Mouse (Mus musculus): ENCODE data around the gene Fam160a1.

Fam160a1 gene

DNA sequence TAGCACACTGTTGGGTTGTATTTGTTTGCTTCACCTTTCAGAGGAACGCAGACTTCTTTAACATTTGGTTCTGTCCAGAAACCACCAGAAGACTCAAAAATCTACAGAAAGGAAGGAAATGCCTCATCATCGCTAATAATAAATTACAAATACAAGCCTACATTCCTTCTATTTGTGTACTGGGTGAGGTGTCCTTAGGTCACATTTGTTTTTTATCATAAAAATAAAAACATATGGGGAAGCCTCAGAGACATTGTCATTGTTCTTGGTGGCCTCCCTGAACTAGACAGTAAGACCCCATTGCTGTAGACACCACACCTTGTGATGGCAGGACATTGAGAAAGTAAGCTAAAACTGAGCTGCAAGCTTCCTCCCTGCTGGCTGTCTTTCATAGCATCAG is at the start of gene Fam160a1:
Gene Fam160a1 (minus strand): TSS at position 101 of the 400 bp plus-strand sequence.
- DNase-seq (ENCODE audit: low spot score in 2 of 2): no peak

DNA sequence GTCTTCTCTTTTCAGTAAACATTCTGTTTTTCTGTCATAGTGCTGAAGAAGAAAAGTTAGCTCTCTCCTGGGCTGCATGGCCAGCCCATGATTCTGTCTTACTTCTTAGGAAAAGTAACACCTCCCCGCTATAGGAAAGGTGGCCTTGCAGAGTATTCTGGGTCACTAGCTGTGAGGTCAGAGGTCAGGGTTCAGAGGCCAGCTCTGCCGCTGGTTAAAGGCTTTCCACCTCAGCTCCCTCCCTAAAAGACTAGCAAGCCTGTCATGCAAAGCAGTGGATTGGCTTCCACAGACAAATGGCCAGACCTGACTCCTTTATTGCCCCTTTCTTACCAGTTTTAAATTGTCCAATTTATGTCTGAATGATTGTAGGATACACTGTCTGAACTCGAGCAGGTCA is 46.9 kb upstream of the Fam160a1 start:
- no peak for DNase-seq (ENCODE audit: low spot score in 2 of 2)

- DNase-seq (ENCODE audit: low spot score in 2 of 2): no peak
These were observed 45.8 kb upstream of the Fam160a1 start for GRCm38 (mm10) chr3:85862886-85863285.

- DNase-seq (ENCODE audit: low spot score in 2 of 2): no peak
These were observed 43.9 kb upstream of the Fam160a1 start for GRCm38 (mm10) chr3:85860996-85861395.

GRCm38 (mm10) chr3:85859311-85859710 is 42.2 kb upstream of the Fam160a1 start:
- DNase-seq (ENCODE audit: low spot score in 2 of 2): no peak

GRCm38 (mm10) chr3:85858140-85859135 is 41.3 kb upstream of the Fam160a1 start:
- DNase-seq (ENCODE audit: low spot score in 2 of 2): no peak

- no peak for DNase-seq (ENCODE audit: low spot score in 2 of 2)
These were observed 40.0 kb upstream of the Fam160a1 start for GRCm38 (mm10) chr3:85857083-85857482.

DNA sequence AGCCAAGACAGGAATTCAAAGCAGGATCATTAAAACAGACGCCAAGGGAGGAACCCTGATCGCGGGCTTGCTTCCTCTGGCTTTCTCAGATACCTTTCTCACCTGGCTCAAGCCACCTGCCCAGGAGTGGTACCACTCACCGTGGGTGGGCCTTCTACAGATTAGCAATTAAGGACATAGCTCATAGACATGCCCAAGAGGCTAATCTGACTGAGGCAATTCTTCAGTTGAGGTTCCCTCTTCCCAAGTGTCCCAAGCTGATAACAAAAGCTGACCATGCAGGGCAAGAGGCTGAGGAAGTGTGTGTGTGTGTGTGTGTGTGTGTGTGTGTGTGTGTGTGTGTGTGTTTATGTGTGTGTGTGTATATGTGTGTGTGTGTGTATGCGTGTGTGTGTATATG is 38.9 kb upstream of the Fam160a1 start:
- DNase-seq (ENCODE audit: low spot score in 2 of 2): no peak

DNA sequence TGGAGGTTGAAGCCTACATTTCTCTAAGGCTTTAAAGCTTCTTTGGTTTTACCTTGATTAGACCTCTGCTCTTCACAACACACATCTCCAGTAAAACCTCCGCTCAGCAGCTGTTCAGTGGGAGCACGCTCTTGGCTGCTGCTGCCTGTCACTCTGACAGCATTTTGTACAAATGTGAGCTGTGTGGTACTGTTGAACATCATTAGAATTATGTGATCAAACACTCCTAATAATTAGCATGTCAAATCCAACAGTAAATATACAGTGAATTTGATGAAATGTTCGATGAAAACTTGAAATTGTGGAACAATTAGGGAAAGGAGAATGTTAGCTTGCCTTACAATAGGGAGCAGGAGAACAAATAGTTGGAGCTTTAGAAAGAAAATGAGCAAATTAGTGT is 38.0 kb upstream of the Fam160a1 start:
- DNase-seq (ENCODE audit: low spot score in 2 of 2): no peak

DNA sequence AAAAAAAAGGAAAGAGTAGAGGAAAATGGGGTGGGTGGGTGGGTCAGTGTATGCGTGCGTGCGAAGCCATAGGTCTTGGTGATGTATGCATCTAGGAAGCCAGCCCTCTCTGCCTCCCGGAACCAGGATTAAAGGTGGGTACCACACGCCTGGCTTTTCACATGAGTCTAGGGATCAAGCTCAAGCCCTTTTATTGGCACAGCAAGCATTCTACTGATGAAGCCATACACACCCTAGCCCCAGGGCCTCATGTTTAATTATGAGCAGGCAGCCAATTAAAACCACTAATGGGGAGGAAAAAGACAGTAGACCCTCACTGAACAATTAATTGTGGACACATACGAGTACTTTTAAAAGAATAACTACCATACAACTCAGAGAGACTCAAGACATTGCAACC is 37.1 kb upstream of the Fam160a1 start:
- DNase-seq (ENCODE audit: low spot score in 2 of 2): no peak

DNA sequence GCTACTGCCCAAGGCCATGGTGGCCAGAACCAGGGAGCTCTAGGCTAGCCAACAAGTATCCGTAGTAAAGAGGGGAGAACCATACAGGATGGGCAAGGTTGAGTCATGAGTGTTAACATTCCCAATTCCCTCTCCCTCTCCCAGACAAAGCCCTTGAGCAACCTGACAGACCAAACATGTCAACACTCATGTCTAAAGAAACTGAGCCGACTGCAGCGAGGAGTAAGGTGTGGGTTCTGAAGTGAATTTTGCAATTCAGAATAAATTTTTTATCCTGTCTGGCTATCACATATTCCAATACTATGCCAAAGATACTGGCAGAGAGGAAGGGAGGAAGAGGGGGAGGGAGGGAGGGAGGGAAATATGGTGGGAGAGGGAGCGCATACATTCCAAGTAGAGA is 36.6 kb upstream of the Fam160a1 start:
- no peak for DNase-seq (ENCODE audit: low spot score in 2 of 2)

GRCm38 (mm10) chr3:85850079-85850478 is 33.0 kb upstream of the Fam160a1 start:
- no peak for DNase-seq (ENCODE audit: low spot score in 2 of 2)

- no peak for DNase-seq (ENCODE audit: low spot score in 2 of 2)
These were observed 29.2 kb upstream of the Fam160a1 start for GRCm38 (mm10) chr3:85846316-85846715.

- DNase-seq (ENCODE audit: low spot score in 2 of 2): no peak
These were observed 28.2 kb upstream of the Fam160a1 start for GRCm38 (mm10) chr3:85845341-85845740.

GRCm38 (mm10) chr3:85842881-85843218 is 25.8 kb upstream of the Fam160a1 start:
- DNase-seq (ENCODE audit: low spot score in 2 of 2): no peak

DNA sequence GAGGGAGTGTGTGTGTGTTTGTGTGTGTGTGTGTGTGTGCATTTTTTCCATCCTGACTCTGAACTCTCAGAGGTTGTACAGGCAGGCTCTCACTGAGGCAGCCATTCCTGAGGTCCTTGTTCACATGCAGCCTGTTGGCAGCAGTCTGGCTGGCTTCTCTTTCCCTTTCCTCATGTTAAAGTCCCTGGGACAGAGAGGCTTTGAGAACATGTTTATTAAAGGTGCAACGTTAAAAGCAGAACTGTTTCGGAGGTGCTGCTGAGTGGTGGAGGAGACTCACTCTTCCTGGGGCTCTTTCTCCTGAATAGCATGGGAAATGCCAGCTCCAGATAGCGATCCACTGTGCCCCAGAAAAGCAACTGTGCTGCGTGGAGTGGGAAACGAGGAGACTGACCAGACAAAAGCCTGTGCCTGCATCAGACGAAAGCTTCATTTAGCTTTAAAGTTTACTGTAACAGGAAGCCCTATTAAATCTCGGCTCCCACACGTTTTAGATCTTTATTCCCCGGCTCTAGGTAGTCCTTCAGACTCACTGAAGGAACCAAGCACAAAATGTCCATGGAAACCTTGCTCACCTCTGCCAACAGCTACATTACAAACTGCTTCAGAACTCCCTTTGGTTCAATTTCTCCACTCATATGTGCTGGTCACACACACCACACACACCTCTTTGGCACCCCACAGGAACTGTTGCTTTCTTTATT is 25.2 kb upstream of the Fam160a1 start:
- no peak for DNase-seq (ENCODE audit: low spot score in 2 of 2)

- DNase-seq (ENCODE audit: low spot score in 2 of 2): no peak
These were observed 24.5 kb upstream of the Fam160a1 start for GRCm38 (mm10) chr3:85841454-85842176.

DNA sequence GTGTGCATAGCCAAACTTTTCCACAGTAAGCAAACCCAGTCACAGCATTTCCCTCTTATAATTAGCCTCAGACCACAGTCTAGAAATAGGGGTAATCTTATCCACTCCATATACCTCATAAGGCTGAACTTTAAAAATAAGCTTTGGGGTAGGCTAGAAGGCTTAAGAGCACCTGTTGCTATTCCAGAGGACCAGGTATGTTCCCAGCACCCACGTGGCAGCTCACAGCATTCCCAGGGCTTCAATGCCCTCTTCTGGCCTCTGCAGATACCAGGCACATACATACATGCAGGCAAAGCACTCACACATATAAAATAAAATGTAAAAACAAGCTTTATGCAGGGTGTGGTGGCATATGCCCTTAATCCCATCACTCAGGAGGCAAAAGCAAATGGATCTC is 16.5 kb upstream of the Fam160a1 start:
- no peak for DNase-seq (ENCODE audit: low spot score in 2 of 2)

DNA sequence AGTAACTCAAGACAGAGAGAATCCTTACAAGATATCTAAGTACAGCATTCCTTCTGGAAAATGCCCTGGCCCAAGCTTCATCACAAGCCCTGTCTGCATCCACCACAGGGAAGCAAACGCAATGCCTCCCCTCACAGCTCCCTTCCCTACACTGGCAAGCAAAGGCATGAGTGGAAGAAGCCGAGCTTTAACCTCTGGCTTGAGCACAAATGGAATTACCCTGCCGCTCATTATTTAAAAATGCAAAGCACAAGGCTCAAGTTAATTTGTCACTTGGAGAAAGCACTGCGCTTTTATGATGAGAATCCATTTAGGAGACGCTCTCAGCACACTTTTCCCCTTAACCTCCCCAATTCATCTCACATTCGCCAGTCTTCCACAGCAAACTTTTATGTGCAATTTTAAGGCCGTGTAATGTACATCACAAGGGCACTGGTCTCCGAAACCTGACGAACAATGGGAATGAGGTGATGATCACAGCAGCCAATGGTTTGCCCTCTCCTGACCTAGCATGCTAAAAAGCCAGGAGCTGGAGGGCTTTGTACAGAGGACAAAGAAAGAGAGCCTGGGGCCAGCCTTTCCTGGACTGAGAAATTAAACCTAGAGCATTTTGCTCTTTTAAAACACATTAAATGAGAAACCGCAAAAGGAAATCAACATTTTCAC is 15.5 kb upstream of the Fam160a1 start:
- DNase-seq (ENCODE audit: low spot score in 2 of 2): no peak

DNA sequence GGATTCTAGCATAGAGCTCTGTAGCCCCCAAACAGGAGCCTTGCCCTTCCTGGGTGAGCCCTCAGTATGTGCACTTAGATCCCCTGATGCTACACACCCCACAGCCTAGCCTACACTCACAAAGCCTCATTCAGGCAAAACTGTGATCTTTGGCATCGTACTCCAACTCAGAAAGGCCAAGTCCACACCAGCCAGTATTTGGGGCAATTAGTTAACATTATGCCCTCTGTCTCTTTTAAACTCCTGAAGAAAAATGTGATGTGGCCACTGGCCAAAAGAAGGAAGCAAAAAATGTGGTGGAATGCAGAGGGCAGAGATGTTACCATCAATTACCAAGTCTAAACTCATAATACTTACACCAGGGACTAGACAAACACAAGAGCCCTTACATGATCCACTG is 14.7 kb upstream of the Fam160a1 start:
- DNase-seq (ENCODE audit: low spot score in 2 of 2): no peak

- no peak for DNase-seq (ENCODE audit: low spot score in 2 of 2)
These were observed 12.0 kb upstream of the Fam160a1 start for GRCm38 (mm10) chr3:85829047-85829446.

DNA sequence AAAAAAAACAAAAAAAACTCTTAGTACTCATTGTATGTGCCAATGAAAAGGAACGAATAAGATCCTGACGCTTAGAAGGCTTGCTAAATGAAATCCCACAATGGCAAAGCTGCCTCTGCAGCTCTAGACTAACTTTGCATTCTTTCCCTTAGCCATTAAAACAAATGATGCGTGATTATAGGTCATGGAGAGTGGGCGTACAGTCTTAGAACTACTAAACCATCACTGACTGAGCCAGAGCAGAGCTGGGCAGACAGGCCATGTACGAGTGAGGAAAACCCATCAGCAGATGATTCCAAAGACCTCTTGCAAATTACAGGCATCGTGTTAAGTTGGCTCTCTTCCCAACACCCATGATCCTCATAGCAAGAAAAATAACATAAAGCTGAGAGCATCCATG is 10.7 kb upstream of the Fam160a1 start:
- DNase-seq (ENCODE audit: low spot score in 2 of 2): no peak
